Mouse (Mus musculus): ENCODE results near the gene Shisa2. TPM values are rescaled to one million over a fixed set of nuclear protein-coding genes. Genes with fewer than 3 reads are reported as not detected.

Gene Shisa2
- polyA plus RNA-seq, 1 experiment from 2014 or later, result 18.0 TPM

- Histone ChIP-seq H3K4me3 (ENCODE audit: low read depth, low read length) (peak overlapping the region; percentile 62), H3K27ac (ENCODE audit: low read depth) (no peak overlapping the region), H3K9me3 (ENCODE audit: control insufficient read depth, low read length) (no peaks in the 10 kb centered on the region), H3K9ac (ENCODE audit: low read length) (peak overlapping the region; percentile 70), H3K4me1 (replicated peaks; ENCODE audit: control insufficient read depth, insufficient read depth, low read length) (peaks cover 12% of the 10 kb centered on the region), H3K27me3 (replicated peaks; ENCODE audit: control insufficient read depth, insufficient read depth, low read length) (peaks cover 8% of the 10 kb centered on the region; the same call in 1 of the 2 replicates), H3K36me3 (ENCODE audit: control insufficient read depth, insufficient read depth, low read length) (peaks cover 13% of the 10 kb centered on the region), H3K4me2 (ENCODE audit: low read length) (peak overlapping the region; percentile 72)
- 17% methylated on average over 8 of the region's 8 CpGs for WGBS
- DNase-seq (ENCODE audit: low spot score) (no peak), ATAC-seq (replicated peaks; ENCODE audit: low FRiP score, low TSS enrichment, low read depth) (no peak)
Observed at GRCm38 (mm10) chr14:59626711-59627110, 1.6 kb downstream of the Shisa2 start.

- Histone ChIP-seq H3K4me3 (ENCODE audit: low read depth, low read length) (peak overlapping the region; percentile 62), H3K36me3 (ENCODE audit: control insufficient read depth, insufficient read depth, low read length) (peaks cover 15% of the 10 kb centered on the region), H3K27ac (ENCODE audit: low read depth) (no peak overlapping the region), H3K4me1 (replicated peaks; ENCODE audit: control insufficient read depth, insufficient read depth, low read length) (peaks cover 12% of the 10 kb centered on the region), H3K27me3 (replicated peaks; ENCODE audit: control insufficient read depth, insufficient read depth, low read length) (peaks cover 8% of the 10 kb centered on the region; the same call in 1 of the 2 replicates), H3K9ac (ENCODE audit: low read length) (peak overlapping the region; percentile 70; the same call in 1 of the 2 replicates), H3K4me2 (ENCODE audit: low read length) (peak overlapping the region; percentile 72), H3K9me3 (ENCODE audit: control insufficient read depth, low read length) (no peaks in the 10 kb centered on the region)
- WGBS, result 22% methylated on average over 9 of the region's 9 CpGs
- DNase-seq (ENCODE audit: low spot score) (peak; percentile 65), ATAC-seq (replicated peaks; ENCODE audit: low FRiP score, low TSS enrichment, low read depth) (no peak)
Observed at GRCm38 (mm10) chr14:59627142-59627680, 2.1 kb downstream of the Shisa2 start.

- no peak overlapping the region for H3K27ac ChIP-seq (ENCODE audit: low read depth)
- peak overlapping the region; percentile 62 for H3K4me3 ChIP-seq (ENCODE audit: low read depth, low read length)
- no peak overlapping the region for H3K9ac ChIP-seq (ENCODE audit: low read length)
- WGBS, result 28% methylated on average over 7 of the region's 7 CpGs
- peaks cover 15% of the 10 kb centered on the region for H3K36me3 ChIP-seq (ENCODE audit: control insufficient read depth, insufficient read depth, low read length)
- H3K9me3 ChIP-seq (ENCODE audit: control insufficient read depth, low read length), result no peaks in the 10 kb centered on the region
- ATAC-seq (replicated peaks; ENCODE audit: low FRiP score, low TSS enrichment, low read depth) (0 out of 2 replicates have a peak, but pooled peaks have one; percentile 43), DNase-seq (ENCODE audit: low spot score) (peak; percentile 69)
- peaks cover 8% of the 10 kb centered on the region; the same call in 1 of the 2 replicates for H3K27me3 ChIP-seq (replicated peaks; ENCODE audit: control insufficient read depth, insufficient read depth, low read length)
- peak overlapping the region; percentile 72 for H3K4me2 ChIP-seq (ENCODE audit: low read length)
- H3K4me1 ChIP-seq (replicated peaks; ENCODE audit: control insufficient read depth, insufficient read depth, low read length), result peaks cover 12% of the 10 kb centered on the region
Observed at GRCm38 (mm10) chr14:59627823-59628222, 2.7 kb downstream of the Shisa2 start.

GRCm38 (mm10) chr14:59629308-59629707 is 4.2 kb downstream of the Shisa2 start:
- ATAC-seq (replicated peaks; ENCODE audit: low FRiP score, low TSS enrichment, low read depth) (no peak), DNase-seq (ENCODE audit: low spot score) (no peak)
- no peaks in the 10 kb centered on the region for H3K9me3 ChIP-seq (ENCODE audit: control insufficient read depth, low read length)
- WGBS, result 92% methylated on average over 15 of the region's 15 CpGs
- H3K4me2 ChIP-seq (ENCODE audit: low read length), result no peak overlapping the region
- H3K27me3 ChIP-seq (replicated peaks; ENCODE audit: control insufficient read depth, insufficient read depth, low read length), result peaks cover 4% of the 10 kb centered on the region; the same call in 1 of the 2 replicates
- no peak overlapping the region for H3K27ac ChIP-seq (ENCODE audit: low read depth)
- H3K4me1 ChIP-seq (replicated peaks; ENCODE audit: control insufficient read depth, insufficient read depth, low read length), result peaks cover 12% of the 10 kb centered on the region
- no peak overlapping the region for H3K4me3 ChIP-seq (ENCODE audit: low read depth, low read length)
- peaks cover 15% of the 10 kb centered on the region for H3K36me3 ChIP-seq (ENCODE audit: control insufficient read depth, insufficient read depth, low read length)
- no peak overlapping the region for H3K9ac ChIP-seq (ENCODE audit: low read length)

GRCm38 (mm10) chr14:59630096-59630495 is 5.0 kb downstream of the Shisa2 start:
- H3K4me1 ChIP-seq (replicated peaks; ENCODE audit: control insufficient read depth, insufficient read depth, low read length), result peaks cover 5% of the 10 kb centered on the region
- WGBS, result 93% methylated on average over 9 of the region's 9 CpGs
- no peak for DNase-seq (ENCODE audit: low spot score)

GRCm38 (mm10) chr14:59632067-59632466 is 7.0 kb downstream of the Shisa2 start:
- no peaks in the 10 kb centered on the region for H3K9me3 ChIP-seq (ENCODE audit: control insufficient read depth, low read length)
- H3K27me3 ChIP-seq (replicated peaks; ENCODE audit: control insufficient read depth, insufficient read depth, low read length), result no peaks in the 10 kb centered on the region
- H3K36me3 ChIP-seq (ENCODE audit: control insufficient read depth, insufficient read depth, low read length), result peaks cover 15% of the 10 kb centered on the region
- no peak overlapping the region for H3K9ac ChIP-seq (ENCODE audit: low read length)
- ATAC-seq (replicated peaks; ENCODE audit: low FRiP score, low TSS enrichment, low read depth) (no peak), DNase-seq (ENCODE audit: low spot score) (no peak)
- H3K4me3 ChIP-seq (ENCODE audit: low read depth, low read length), result no peak overlapping the region
- 89% methylated on average over 6 of the region's 6 CpGs for WGBS
- H3K27ac ChIP-seq (ENCODE audit: low read depth), result no peak overlapping the region
- no peak overlapping the region for H3K4me2 ChIP-seq (ENCODE audit: low read length)
- 0 out of 2 replicates have a peak, but pooled peaks cover 5% of the 10 kb centered on the region for H3K4me1 ChIP-seq (replicated peaks; ENCODE audit: control insufficient read depth, insufficient read depth, low read length)

More at GRCm38 (mm10) chr14:59630096-59630495, 5.0 kb downstream of the Shisa2 start:
- Histone ChIP-seq H3K9ac (ENCODE audit: low read length) (no peak overlapping the region), H3K27me3 (replicated peaks; ENCODE audit: control insufficient read depth, insufficient read depth, low read length) (no peaks in the 10 kb centered on the region), H3K4me2 (ENCODE audit: low read length) (no peak overlapping the region), H3K4me3 (ENCODE audit: low read depth, low read length) (no peak overlapping the region), H3K36me3 (ENCODE audit: control insufficient read depth, insufficient read depth, low read length) (peaks cover 15% of the 10 kb centered on the region), H3K9me3 (ENCODE audit: control insufficient read depth, low read length) (no peaks in the 10 kb centered on the region), H3K27ac (ENCODE audit: low read depth) (no peak overlapping the region)
- no peak for ATAC-seq (replicated peaks; ENCODE audit: low FRiP score, low TSS enrichment, low read depth)

- DNase-seq (ENCODE audit: low spot score) (no peak), ATAC-seq (replicated peaks; ENCODE audit: low FRiP score, low TSS enrichment, low read depth) (no peak)
- Histone ChIP-seq H3K4me1 (replicated peaks; ENCODE audit: control insufficient read depth, insufficient read depth, low read length) (no peaks in the 10 kb centered on the region), H3K9ac (ENCODE audit: low read length) (no peak overlapping the region), H3K27ac (ENCODE audit: low read depth) (no peak overlapping the region), H3K4me2 (ENCODE audit: low read length) (no peak overlapping the region), H3K27me3 (replicated peaks; ENCODE audit: control insufficient read depth, insufficient read depth, low read length) (no peaks in the 10 kb centered on the region), H3K9me3 (ENCODE audit: control insufficient read depth, low read length) (no peaks in the 10 kb centered on the region), H3K36me3 (ENCODE audit: control insufficient read depth, insufficient read depth, low read length) (peaks cover 15% of the 10 kb centered on the region), H3K4me3 (ENCODE audit: low read depth, low read length) (no peak overlapping the region)
- WGBS, result 80% methylated on average over 5 of the region's 5 CpGs
Observed at GRCm38 (mm10) chr14:59633295-59633898, 8.3 kb downstream of the Shisa2 start.

- 86% methylated on average over 9 of the region's 9 CpGs for WGBS
- ATAC-seq (replicated peaks; ENCODE audit: low FRiP score, low TSS enrichment, low read depth), result no peak
Observed at GRCm38 (mm10) chr14:59633988-59634387, 8.9 kb downstream of the Shisa2 start.

More at GRCm38 (mm10) chr14:59633988-59634387, 8.9 kb downstream of the Shisa2 start:
- H3K9me3 ChIP-seq (ENCODE audit: control insufficient read depth, low read length), result no peaks in the 10 kb centered on the region
- no peak overlapping the region for H3K27ac ChIP-seq (ENCODE audit: low read depth)
- H3K36me3 ChIP-seq (ENCODE audit: control insufficient read depth, insufficient read depth, low read length), result peaks cover 15% of the 10 kb centered on the region
- no peak overlapping the region for H3K4me3 ChIP-seq (ENCODE audit: low read depth, low read length)
- H3K9ac ChIP-seq (ENCODE audit: low read length), result no peak overlapping the region
- DNase-seq (ENCODE audit: low spot score), result no peak
- no peaks in the 10 kb centered on the region for H3K27me3 ChIP-seq (replicated peaks; ENCODE audit: control insufficient read depth, insufficient read depth, low read length)
- no peaks in the 10 kb centered on the region for H3K4me1 ChIP-seq (replicated peaks; ENCODE audit: control insufficient read depth, insufficient read depth, low read length)
- H3K4me2 ChIP-seq (ENCODE audit: low read length), result no peak overlapping the region
